Mouse (Mus musculus) CH12.LX (cell line): Measurements from ENCODE around the gene Zfp950.

Source experiments
- BHLHE40 ChIP-seq: IDR thresholded peaks from 2 replicates; pipeline ENCODE4 v1.6.1; 2011; ENCODE audit warnings: mild to moderate bottlenecking, low read depth, low read length, improper control_type of control experiment
- CTCF ChIP-seq, 2 experiments: IDR thresholded peaks in 1 of 2; conservative IDR thresholded peaks in 1 of 2; 2 replicates each; pipeline ENCODE4 v1.5.1; 2011 to 2012; ENCODE audit warnings: low read depth in 2 of 2, low read length in 2 of 2, improper control_type of control experiment in 1 of 2, inconsistent platforms in 1 of 2, mild to moderate bottlenecking in 1 of 2, moderate library complexity in 1 of 2
- E2F4 ChIP-seq: IDR thresholded peaks from 2 replicates; pipeline ENCODE4 v1.6.1; 2011; ENCODE audit warnings: low read depth, low read length, improper control_type of control experiment; ENCODE audit not compliant: insufficient replicate concordance
- EP300 ChIP-seq: IDR thresholded peaks from 2 replicates; pipeline ENCODE4 v1.6.1; 2011; ENCODE audit warnings: low read length, improper control_type of control experiment
- ETS1 ChIP-seq: conservative IDR thresholded peaks from 2 replicates; pipeline ENCODE4 v1.6.1; 2012; ENCODE audit warnings: low read depth, mild to moderate bottlenecking, inconsistent platforms, low read length, improper control_type of control experiment, moderate library complexity
- JUND ChIP-seq: conservative IDR thresholded peaks from 2 replicates; pipeline ENCODE4 v1.6.1; 2011; ENCODE audit warnings: low read depth, low read length, improper control_type of control experiment
- KAT2A ChIP-seq: IDR thresholded peaks from 2 replicates; pipeline ENCODE4 v1.6.1; 2012; ENCODE audit warnings: low read length, improper control_type of control experiment, inconsistent platforms; ENCODE audit not compliant: insufficient replicate concordance
- MEF2A ChIP-seq: IDR thresholded peaks from 2 replicates; pipeline ENCODE4 v1.6.1; 2014; ENCODE audit warnings: low read depth, mild to moderate bottlenecking, inconsistent platforms, low read length, improper control_type of control experiment, borderline replicate concordance
- MXI1 ChIP-seq: IDR thresholded peaks from 2 replicates; pipeline ENCODE4 v1.6.1; 2011; ENCODE audit warnings: mild to moderate bottlenecking, low read depth, low read length, improper control_type of control experiment
- POLR2A ChIP-seq: IDR thresholded peaks from 2 replicates; pipeline ENCODE4 v1.6.1; 2011; ENCODE audit warnings: low read depth, mild to moderate bottlenecking, improper control_type of control experiment, low read length
- UBTF ChIP-seq: IDR thresholded peaks from 2 replicates; pipeline ENCODE4 v1.6.1; 2012; ENCODE audit warnings: low read depth, mild to moderate bottlenecking, inconsistent platforms, low read length, improper control_type of control experiment, moderate library complexity
- USF2 ChIP-seq: conservative IDR thresholded peaks from 2 replicates; pipeline ENCODE4 v1.6.1; 2011; ENCODE audit warnings: low read depth, low read length, improper control_type of control experiment

DNA sequence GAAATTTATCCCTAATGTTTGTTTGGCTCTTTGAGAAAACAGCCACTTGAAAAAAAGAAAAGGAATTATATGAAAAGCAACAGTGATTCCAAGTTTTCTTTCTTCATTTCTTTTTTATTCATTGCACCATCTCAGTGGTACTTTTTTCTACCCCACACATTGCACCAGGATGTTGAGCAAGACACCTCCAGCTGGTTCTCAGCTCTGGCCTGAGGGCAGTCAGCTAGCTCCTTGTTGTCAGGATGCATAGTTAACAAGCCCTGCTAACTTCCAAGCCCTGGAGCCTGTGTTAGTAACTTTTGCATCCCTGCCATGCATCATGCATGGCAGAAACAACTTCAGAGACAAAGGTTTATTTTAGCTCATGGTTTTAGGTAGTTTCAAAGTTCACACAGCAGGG, 87.9 kb downstream of the Zfp950 start:
- no peak for TF ChIP-seq UBTF
- no peak for TF ChIP-seq CTCF (conservative IDR thresholded peaks at IDR 0.05 in 1 of 2, IDR thresholded peaks at IDR 0.05 in 1 of 2; ENCODE audit: low read depth in 2 of 2, low read length in 2 of 2)
- no peak for TF ChIP-seq USF2
- no peak for TF ChIP-seq ETS1
- TF ChIP-seq POLR2A: no peak
- no peak for TF ChIP-seq MXI1
- TF ChIP-seq EP300: no peak
- TF ChIP-seq KAT2A: no peak
- no peak for TF ChIP-seq MEF2A
- no peak for TF ChIP-seq E2F4
- no peak for TF ChIP-seq JUND
- TF ChIP-seq BHLHE40: no peak
